Mouse (Mus musculus): Measurements from ENCODE around the gene Iqck.

DNA sequence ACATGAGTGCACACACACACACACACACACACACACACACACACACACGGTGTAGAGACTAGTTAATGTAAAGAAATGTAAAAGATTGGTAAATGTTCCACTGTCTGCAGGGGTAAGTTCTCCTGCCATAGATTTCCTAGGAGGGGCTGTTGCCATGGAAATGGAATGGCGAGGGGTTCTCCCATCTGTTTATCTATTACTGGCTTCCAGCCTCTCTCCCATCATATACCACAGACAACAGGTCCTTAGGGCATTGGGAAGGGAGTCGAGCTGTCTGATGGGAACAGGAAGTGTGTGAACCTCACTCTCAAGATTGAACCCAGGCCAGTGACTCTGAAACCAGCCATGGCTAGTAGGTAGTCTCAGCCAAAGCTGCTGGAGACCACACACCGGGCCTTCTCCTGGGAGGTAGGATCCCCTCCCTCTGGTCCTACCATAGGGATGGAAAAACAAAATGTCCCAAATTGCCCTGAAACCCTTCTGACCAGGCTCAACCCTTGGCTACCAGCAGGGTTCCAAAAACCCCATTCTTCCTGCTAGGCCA is 135.9 kb downstream of the Iqck start:
- TF ChIP-seq POLR2A (IDR thresholded peaks at IDR 0.05; ENCODE audit: insufficient read depth, low read depth, low read length) (no peak), CTCF (IDR thresholded peaks at IDR 0.05) (no peak), EP300 (IDR thresholded peaks at IDR 0.05; ENCODE audit: insufficient read depth, low read depth, low read length) (no peak)

Data from heart, adult 2 months (tissue).